Mouse (Mus musculus): ENCODE data around the gene Klhdc7b. TPM values are rescaled to one million over a fixed set of nuclear protein-coding genes. Genes with fewer than 3 reads are reported as not detected.
"Not testable (repeated sequence)": the region's sequence is repeated elsewhere in the genome, so short reads cannot be mapped to it uniquely, and the experiment has no call there.

Klhdc7b gene
- total RNA-seq, 1 experiment from 2014 or later, result not detected

DNA sequence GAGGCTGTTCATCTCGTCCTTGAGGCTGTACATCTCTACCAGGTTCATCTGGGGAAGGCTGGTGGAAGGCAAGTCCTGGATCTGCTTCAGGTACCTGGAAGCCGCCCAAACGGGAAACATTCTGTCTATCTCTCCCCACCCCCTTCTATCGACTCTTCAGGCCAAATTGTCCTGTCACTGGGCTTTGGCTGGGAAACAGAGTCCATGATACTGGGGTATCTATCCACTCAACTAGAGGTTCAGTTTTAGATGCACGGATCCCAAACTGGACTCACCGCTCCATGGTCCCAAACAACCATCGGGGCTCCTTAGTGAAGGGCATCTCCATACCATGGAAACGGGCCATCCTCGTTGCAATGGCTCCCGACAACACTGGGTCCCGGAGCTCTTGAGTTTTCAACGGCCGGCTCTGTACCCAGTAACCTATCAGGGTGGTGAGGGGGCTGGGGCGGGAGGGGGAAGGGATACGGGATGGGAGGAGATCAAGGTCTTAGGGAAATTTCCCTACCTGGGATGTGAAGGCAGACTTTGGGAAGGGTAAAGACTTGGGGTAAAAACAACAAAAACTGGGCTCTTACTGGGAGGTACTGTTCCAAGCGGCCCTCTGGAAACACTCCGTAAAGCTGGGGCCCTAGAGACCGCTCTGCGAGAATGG is 43.5 kb downstream of the Klhdc7b start:
- DNase-seq, result no peak

GRCm38 (mm10) chr15:89428821-89429351 is 44.2 kb downstream of the Klhdc7b start:
- DNase-seq, result no peak

DNA sequence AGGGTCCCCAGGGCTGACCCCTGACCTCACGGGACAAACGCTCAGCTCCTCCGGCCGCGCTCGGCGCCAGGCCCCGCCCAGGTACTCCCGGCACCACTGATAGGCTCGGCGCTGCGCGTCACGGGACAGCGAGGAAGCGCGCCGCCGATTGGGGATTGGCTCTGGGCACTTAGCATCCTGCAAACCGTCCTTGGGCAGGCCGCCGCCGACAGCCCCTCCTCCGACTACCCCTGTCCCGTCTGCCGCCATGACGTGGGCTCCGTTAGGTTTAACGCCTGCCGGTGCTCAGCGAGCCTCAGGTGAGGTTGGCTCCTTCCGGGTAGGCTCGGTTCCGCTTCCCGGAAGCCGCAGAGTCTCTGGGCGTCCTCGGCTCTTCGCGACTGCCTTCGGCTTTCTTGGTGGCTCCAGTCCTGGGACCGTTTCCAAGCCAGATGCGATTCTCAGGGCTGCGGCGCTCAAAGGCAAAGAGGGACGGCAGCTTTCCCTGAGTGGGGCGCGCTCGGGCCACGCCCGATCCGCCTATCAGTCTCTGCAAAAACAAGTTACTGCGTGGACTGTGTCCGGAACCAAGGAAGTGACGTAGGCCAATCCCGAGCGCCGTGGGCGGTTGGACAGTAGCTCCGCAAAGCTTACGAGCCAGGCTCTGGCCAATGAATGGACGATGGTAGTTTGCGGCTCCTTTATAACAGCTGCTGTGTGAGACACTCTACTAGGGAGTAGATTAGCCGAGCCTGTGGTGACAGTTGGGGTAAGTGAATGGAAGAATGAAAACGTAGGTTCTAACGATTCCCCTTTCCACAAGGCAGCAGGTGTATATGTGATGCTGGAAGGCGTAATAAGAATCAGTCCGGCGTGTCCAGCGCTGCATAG is 44.9 kb downstream of the Klhdc7b start, which contains the start of the genes C730034F03Rik, Gm44502 and Chkb:
C730034F03Rik (plus strand) TSS at position 238 of the 870 bp plus-strand sequence.
Gm44502 (minus strand) TSS at position 345 of the 870 bp plus-strand sequence.
Chkb (minus strand) TSS at position 557 of the 870 bp plus-strand sequence.
- DNase-seq, result peak; percentile 97

GRCm38 (mm10) chr15:89430341-89430740 is 45.6 kb downstream of the Klhdc7b start:
- no peak for DNase-seq

- not testable (repeated sequence) for DNase-seq
Observed at GRCm38 (mm10) chr15:89430771-89431170, 46.1 kb downstream of the Klhdc7b start.

GRCm38 (mm10) chr15:89431271-89431670 is 46.6 kb downstream of the Klhdc7b start:
- no peak for DNase-seq

DNA sequence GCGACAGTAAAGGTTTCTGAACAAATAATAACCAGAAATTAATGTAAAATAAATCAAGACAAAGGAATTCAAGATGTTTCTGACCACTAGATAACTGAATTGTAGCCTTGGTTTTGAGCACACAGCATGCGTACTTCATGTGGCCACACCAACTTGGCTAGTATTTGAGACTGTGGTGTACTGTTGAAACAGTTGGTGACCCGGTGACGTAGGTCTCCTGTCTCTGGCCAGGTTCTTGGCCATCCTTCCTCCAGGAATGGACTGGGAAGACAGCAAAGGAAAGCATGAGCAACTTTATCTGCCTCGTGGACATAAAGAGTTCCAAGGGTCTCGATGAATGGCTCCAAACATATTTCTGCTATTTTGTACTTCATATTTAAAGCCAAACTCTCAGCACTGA is 47.1 kb downstream of the Klhdc7b start:
- no peak for DNase-seq

- no peak for DNase-seq
Observed at GRCm38 (mm10) chr15:89432946-89433345, 48.2 kb downstream of the Klhdc7b start.

GRCm38 (mm10) chr15:89434136-89434535 is 49.4 kb downstream of the Klhdc7b start:
- no peak for DNase-seq

GRCm38 (mm10) chr15:89435878-89436277 is 51.2 kb downstream of the Klhdc7b start:
- no peak for DNase-seq

Other genes starting within 250 kb of the Klhdc7b start
- gene Mapk12, start 244.2 kb upstream of the Klhdc7b start, total RNA-seq (2021), result 8.6 and 9.6 TPM in 2 replicates
- 5.3 and 6.4 TPM in 2 replicates for gene Mapk11, start 235.3 kb upstream of the Klhdc7b start, total RNA-seq (2021)
- 83.2 and 110 TPM in 2 replicates for gene Plxnb2, start 204.1 kb upstream of the Klhdc7b start, total RNA-seq (2021)
- gene Dennd6b, start 188.4 kb upstream of the Klhdc7b start, total RNA-seq (2021), result 5.0 and 6.2 TPM in 2 replicates
- 41.1 and 52.4 TPM in 2 replicates for gene Ppp6r2, start 173.4 kb upstream of the Klhdc7b start, total RNA-seq (2021)
- 74.0 and 99.4 TPM in 2 replicates for gene Sbf1, start 69.6 kb upstream of the Klhdc7b start, total RNA-seq (2021)
- not detected in 2 replicates for gene Adm2, start 62.2 kb upstream of the Klhdc7b start, total RNA-seq (2021)
- gene Miox, start 50.5 kb upstream of the Klhdc7b start, total RNA-seq (2021), result not detected in 2 replicates
- gene Lmf2, start 29.3 kb upstream of the Klhdc7b start, total RNA-seq (2021), result 43.2 and 44.6 TPM in 2 replicates
- 83.3 and 85.8 TPM in 2 replicates for gene Ncaph2, start 29.2 kb upstream of the Klhdc7b start, total RNA-seq (2021)
- 39.5 and 43.5 TPM in 2 replicates for gene Sco2, start 11.1 kb upstream of the Klhdc7b start, total RNA-seq (2021)
- 0.68 and 4.5 TPM in 2 replicates for gene Tymp, start 7.9 kb upstream of the Klhdc7b start, total RNA-seq (2021)
- 0.53 and 1.5 TPM in 2 replicates for gene Odf3b, start 5.6 kb upstream of the Klhdc7b start, total RNA-seq (2021)
- gene Syce3, start 25.6 kb downstream of the Klhdc7b start, total RNA-seq (2021), result not detected in 2 replicates
- gene Cpt1b, start 40.9 kb downstream of the Klhdc7b start, total RNA-seq (2021), result 525 and 569 TPM in 2 replicates
- gene C730034F03Rik, start 44.7 kb downstream of the Klhdc7b start, total RNA-seq (2021), result 2.5 TPM in 2 replicates
- 11.0 and 11.5 TPM in 2 replicates for gene Gm44502, start 44.8 kb downstream of the Klhdc7b start, total RNA-seq (2021)
- gene Chkb, start 45.0 kb downstream of the Klhdc7b start, total RNA-seq (2021), result 98.6 and 101 TPM in 2 replicates
- 8.0 and 9.1 TPM in 2 replicates for gene Mapk8ip2, start 69.0 kb downstream of the Klhdc7b start, total RNA-seq (2021)
- 23.3 and 26.9 TPM in 2 replicates for gene Arsa, start 92.5 kb downstream of the Klhdc7b start, total RNA-seq (2021)
- 57.8 and 71.6 TPM in 2 replicates for gene Shank3, start 114.7 kb downstream of the Klhdc7b start, total RNA-seq (2021)
- gene Acr, start 183.4 kb downstream of the Klhdc7b start, total RNA-seq (2021), result 0.48 and 0.75 TPM in 2 replicates
- gene Rabl2, start 207.0 kb downstream of the Klhdc7b start, total RNA-seq (2021), result 9.1 and 12.2 TPM in 2 replicates

Data from adrenal gland, postnatal 14 days (tissue).